Mouse (Mus musculus) WW6 (cell line): ENCODE data around the gene Trim46.
A peak's percentile ranks its signal among the peaks of the same experiment; 100 is the strongest.
"Not testable (repeated sequence)": the region's sequence is repeated elsewhere in the genome, so short reads cannot be mapped to it uniquely, and the experiment has no call there.

Source experiments
- DNase-seq: peaks from one replicate; pipeline ENCODE4 v3.0.0-alpha.2; 2013; ENCODE audit warnings: low read depth, low spot score

Trim46 gene

DNA sequence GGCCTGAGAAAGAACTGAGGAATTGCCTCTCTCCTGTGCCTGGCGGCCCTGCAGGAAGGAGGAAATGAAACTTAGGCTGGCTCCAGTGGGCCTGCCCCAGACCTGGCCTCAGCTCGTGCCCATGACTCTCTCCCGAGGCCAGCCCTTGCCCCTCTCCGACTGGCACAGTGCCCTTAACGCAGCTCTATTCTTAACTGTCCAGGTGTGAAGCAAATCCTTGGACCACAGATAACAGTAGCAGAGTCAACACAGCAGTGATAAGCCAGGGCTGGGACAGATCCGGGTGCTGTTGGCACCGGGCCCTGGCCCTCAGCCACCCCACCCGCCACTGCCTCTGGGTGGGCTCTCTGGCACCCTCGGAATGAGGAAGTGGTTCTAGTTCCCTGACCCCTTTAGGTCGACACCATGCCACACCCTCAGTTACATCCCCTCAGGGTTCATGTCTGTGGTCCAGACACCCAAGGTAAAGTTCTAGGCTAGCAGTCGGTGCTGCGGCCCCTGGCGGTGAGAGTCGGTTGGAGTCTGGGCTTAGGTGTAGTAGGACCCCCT lies 12.5 kb downstream of the Trim46 start:
- DNase-seq = no peak

DNA sequence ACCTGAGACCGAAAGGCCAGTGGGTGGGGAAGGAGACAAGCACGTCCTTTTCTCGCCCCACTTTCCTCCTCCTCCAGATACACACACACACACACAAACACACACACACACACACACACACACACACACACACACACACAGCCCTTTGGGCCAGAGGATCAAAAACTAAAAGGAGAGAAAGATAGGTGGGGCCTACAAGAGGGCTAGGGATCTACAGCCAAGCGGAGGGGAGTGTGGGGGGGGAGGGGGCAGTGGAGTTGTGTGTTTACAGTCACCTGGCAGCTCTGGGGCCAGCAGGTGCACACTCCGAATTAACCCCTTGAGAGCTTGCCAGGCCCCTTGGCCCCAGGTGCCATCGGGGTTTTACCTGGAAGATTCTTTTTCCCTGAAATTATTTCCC lies 13.5 kb downstream of the Trim46 start:
- DNase-seq = no peak

DNA sequence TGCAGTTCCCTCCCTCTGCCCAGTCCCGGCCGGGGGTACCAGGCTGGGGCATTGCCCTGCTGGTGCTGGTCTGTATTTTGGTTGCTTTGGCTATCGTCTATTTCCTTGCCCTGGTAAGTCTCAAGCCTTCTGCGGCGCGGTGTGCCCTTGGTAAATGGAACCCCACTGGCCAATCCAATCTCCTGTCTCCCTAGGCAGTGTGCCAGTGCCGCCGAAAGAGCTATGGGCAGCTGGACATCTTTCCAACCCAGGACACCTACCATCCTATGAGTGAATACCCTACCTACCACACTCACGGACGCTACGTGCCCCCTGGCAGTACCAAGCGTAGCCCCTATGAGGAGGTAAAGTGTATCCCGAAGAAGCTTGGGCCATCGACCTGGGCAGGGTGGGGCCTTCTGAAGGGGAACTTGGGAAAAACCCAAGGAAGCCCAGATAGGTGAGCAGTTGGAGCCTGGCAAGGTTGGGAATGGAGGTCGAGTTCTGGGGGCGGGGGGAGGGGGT lies 14.3 kb downstream of the Trim46 start:
- no peak for DNase-seq

DNA sequence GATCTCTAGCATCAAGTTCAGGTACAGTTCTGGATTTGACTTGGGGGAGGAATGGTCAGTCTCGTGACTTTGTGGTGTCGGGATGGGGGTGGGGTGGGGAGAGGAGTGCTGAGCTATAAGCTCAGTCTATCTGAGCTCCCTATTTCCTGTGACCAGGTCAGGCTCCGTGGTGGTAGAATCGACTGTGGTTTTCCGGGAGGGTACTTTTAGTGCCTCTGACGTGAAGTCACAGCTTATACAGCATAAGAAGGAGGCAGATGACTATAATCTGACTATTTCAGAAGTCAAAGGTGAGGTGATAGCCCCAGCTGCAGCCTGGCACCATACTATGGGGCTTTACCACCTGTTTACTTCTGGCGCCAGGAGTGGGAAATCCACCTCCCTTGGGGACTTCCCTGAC lies 14.8 kb downstream of the Trim46 start:
- DNase-seq = no peak

DNA sequence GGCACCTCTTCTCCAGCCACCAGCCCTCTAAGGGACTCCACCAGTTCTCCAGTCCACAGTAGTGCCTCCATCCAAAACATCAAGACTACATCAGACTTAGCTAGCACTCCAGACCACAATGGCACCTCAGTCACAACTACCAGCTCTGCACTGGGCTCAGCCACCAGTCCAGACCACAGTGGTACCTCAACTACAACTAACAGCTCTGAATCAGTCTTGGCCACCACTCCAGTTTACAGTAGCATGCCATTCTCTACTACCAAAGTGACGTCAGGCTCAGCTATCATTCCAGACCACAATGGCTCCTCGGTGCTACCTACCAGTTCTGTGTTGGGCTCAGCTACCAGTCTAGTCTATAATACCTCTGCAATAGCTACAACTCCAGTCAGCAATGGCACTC lies 15.5 kb downstream of the Trim46 start:
- DNase-seq = no peak

DNA sequence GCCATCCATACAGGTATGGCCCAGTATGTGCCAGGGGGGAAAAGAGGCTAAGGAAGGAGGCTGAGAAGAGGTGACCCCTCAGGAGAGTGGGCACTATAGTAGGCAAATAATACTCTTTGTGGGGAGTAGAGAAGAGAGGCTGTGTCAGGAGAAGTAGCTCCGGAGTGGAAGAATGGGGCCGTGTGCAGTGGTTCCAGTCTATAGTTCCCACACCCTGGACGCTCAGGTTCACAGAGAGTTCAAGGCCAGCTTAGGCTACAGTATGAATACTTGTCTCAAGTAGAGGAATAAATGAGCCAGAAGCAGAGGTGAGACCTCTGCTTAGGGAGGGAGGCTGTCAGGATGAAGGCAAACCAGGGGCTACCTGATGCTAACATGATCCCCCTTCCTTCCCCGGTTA lies 16.8 kb downstream of the Trim46 start:
- DNase-seq = no peak

DNA sequence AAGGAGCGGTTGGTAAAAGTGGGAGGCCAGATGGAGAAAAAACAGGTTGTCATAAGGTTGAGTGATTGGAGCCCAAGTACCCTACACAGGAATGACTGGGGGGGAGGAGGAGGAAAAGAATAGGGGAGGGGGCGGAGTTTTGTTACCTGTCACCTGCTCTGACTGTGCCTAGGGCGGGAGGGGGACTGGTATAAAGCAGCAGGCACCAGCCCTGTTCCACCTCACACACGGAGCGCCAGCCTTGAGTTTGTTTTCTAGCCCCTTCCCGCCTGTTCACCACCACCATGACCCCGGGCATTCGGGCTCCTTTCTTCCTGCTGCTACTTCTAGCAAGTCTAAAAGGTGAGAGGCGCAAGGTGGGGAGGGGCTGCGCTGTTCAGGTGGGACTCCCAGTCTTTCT lies 17.3 kb downstream of the Trim46 start, which contains the start of gene Muc1:
TSS of gene Muc1 (plus strand) at position 222 of the 400 bp plus-strand sequence.
- no peak for DNase-seq

DNA sequence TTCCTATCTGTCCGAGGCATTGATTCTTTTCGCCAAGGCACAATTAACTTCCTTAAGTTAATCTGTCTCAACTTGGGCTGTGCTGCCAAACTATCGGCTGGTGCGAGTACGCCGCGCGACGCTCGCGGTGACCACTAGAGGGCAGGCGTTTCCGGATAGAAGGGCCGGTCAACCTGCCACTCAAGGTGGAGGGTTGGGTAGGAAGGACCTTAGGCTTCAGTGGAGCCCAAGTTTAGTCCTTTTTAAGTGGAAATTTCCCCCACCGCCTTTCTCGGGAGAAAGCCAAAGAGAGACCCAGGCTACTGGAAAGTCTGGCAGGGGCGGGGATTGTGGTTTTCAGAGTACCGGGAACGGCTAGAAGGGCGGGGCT lies 17.9 kb downstream of the Trim46 start:
- DNase-seq = no peak

DNA sequence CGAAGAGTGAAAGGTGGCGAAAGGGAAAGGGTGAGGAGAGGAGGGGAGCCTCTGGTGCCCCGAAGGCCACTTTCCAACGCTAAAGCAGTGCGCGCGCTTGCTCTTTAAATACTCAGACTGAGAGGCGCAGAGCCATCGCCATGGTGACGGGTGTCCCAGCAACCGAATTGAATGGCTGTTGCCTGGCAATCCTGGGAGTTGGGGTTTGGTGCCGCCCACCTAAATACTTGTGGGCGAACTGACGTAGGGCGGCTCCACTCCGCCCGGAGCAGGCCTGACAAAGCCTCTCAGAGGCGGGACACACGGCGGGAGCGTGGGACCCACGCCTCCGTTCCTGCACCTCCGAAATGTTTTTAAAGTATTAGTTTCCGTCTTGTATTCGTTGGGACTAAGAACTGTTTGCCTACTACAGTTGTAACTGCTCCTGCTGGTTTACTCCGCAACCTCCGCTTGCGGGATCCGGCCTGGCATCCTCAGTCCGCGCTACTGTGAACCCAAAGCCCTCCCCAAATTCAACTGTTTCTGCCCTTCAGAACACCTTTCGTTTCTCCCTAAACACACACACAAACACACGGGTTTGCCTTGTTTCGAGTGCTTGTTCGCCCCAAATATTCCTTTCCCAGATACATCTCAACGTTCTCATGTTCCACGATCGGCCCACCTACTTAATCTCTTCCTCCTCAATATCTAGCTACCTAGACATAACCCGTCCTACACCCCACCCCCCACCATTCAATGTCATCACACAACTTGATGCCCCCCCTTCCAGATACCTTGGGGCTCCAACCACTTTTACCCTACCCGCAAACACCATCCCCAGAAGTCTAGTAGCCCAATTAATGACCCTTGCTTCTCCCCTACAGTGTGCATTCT lies 18.6 kb downstream of the Trim46 start:
- DNase-seq = no peak

DNA sequence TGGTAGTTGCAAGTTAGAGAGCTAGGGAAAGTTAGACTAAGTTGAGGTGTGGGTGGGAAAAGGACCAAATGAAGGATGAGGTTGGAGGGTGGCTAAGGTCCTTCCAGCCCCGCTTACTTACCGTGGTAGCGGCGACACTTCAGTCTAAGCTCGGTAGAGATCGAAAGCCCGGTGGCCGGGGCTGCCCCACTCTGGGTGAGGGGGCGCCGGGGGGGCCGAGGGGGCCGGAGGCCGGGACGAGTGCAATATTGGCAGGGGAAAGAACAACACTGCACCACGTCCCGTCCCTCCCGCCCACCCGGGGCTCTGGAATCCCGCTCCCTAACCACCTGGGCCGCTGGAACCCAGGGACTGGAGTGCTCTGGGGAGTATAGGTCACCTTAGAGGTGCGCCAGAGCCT lies 19.2 kb downstream of the Trim46 start, which contains the start of gene Mtx1:
TSS of gene Mtx1 (minus strand) at position 189 of the 400 bp plus-strand sequence.
- DNase-seq = no peak

DNA sequence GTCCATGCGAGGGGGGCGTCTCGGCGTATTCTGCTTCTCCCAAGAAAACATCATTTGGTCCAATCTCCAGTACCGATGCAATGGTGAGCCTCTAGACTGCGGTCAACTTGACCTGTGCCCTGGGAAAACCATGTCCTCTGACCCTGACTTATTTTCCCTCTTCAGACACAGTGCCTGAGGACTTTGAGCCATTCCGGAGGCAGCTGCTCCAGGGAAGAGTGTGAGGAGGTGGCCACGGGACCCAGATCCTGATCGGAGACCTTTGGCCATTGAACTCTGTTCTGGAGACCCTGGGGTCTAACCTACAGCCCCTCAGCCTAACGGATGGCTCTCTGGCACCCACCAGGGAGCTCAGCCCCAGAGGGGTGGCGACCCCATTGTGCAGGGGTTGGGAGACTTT lies 19.7 kb downstream of the Trim46 start:
- no peak for DNase-seq

DNA sequence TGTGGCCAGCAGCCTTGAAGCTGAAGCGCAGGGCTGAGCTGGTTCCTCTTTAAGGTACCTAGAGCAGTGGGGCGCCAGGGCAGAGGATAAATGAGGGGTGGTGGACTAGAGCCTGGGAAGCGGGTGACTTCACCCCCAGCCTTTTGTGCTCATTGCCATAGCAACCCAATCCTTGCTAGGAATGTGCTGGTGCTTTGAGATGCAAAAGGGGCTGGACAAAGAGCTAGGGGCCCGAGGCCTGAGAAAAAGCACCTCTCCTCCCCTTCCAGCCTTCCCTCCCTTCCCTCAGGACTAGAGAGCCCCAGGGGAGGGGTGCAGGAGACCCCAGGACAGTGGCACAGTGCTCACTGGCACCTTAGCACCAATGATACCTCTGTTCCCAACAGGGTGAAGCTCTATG lies 20.2 kb downstream of the Trim46 start:
- DNase-seq = no peak

DNA sequence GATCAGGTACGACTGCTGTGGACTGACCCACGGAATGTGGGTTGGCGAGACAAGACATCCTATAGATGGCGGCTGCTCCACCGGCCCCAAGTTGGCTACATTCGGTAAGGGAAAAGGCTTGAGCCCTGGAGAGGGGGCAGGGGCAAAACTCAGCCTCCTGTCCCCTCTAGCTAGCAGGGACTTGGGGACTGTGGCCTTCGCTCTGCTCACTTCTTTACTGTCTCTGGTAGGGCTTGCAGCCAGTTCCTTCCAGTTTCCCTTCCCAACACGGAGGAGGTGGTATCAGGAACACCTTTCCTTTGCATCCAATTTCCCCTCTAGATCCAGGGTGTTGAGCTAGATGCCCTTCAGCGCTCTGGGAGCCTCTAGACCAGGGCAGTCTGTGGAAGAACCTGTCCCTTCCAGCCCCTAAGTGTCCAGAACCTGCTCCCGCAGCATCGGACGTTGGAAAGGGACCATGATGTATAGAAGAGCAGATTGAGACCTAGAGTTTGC lies 20.7 kb downstream of the Trim46 start:
- DNase-seq = no peak

DNA sequence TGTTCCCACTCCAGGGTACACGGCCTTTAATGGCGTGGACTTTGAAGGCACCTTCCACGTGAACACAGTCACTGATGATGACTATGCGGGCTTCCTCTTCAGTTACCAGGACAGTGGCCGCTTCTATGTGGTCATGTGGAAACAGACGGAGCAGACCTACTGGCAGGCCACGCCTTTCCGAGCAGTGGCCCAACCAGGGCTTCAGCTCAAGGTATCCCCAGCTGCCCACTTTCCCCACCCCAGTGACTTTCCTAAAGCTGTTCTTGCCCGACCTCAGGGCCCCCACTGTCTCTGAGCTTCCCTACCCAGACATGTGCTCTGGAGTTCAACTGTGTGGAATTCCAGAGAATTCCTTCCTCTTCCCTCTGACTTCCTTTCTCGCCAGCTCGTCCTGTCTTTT lies 21.3 kb downstream of the Trim46 start:
- no peak for DNase-seq

DNA sequence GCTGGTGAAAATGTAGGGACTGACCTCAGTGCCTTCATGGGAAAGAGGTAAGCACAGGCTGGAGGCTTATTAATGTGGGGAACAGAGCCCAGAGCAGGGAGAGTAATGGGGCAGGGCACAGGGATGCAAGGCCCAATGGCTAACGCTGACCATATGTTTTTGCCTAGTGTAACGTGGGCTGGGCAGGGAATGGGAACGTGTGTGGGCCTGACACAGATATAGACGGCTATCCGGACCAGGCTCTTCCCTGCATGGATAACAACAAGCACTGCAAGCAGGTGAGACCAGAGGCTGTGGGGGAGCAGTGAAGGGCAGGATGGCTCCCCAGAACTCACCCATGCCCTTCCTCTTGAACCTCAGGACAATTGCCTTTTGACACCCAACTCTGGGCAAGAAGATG lies 24.9 kb downstream of the Trim46 start:
- no peak for DNase-seq

DNA sequence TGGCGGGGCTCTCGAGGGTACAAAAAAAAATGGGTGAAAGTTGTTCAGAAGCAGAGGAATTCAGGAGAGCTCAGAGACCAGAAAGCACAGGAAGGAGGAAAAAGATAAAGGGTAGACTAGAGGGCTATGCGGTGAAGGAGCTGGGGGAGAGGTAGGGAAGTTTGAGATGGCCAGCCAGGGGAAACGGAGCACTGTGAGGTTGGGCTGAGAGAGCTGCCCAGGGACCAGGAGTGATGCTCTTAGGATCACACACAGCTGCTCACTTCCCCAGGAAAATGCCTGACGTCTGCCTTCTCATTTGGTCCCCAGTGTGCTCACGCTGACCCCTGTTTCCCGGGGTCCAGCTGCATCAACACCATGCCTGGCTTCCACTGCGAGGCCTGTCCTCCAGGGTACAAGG lies 26.6 kb downstream of the Trim46 start:
- DNase-seq = no peak

DNA sequence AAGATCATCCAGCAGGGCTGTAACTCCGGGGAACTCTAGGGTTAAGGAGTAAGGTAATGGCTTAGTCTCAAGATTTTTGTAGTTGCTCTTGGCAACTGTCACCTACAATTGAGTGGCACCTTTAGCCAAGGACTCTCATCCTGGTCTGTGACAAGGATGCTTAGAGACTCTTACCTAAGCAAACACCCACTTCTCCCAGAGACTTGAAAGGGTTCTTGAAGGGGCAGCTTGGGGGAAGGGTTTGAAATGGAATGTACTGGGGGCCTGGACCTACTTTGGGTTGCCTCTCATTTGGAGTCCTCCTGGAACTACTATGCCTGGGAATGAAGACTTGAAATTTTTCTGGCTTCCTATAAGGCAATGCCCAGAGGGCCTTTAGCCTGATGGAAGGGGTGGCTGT lies 27.8 kb downstream of the Trim46 start:
- DNase-seq = no peak

DNA sequence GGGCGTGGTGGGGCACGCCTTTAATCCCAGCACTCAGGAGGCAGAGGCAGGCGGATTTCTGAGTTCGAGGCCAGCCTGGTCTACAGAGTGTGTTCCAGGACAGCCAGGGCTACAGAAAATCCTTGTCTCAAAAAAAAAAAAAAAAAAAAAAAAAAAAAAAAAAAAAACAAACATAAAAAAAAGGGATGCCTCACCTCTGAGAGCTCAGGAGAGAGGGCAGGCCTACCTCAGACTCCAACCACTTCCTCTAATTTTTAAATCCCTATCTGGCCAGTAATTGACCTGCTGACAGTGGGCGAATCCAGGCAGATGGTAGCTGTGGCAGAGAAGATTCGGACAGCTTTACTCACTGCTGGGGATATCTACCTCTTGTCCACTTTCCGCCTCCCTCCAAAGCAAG lies 29.7 kb downstream of the Trim46 start:
- not testable (repeated sequence) for DNase-seq

DNA sequence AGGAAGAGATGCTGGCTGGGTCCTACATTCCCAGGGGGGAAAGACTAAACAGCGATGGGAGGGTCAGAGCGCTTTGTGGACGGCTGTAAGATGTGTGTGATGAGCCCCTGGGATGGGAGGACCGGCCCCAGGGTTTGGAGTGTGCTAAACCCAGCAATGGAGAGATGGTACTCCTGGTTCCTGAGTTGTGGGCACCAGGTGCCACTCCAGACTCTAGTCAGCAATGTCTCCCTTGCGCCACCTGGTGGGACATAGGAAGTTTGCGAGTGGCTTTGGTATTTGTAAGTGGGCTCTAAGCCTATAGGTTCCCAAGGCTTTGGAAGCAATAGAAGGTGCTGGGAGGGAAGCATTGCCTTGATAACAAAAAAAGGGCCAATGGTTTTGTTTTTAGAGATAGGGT lies 30.3 kb downstream of the Trim46 start:
- peak; percentile 75 for DNase-seq

DNA sequence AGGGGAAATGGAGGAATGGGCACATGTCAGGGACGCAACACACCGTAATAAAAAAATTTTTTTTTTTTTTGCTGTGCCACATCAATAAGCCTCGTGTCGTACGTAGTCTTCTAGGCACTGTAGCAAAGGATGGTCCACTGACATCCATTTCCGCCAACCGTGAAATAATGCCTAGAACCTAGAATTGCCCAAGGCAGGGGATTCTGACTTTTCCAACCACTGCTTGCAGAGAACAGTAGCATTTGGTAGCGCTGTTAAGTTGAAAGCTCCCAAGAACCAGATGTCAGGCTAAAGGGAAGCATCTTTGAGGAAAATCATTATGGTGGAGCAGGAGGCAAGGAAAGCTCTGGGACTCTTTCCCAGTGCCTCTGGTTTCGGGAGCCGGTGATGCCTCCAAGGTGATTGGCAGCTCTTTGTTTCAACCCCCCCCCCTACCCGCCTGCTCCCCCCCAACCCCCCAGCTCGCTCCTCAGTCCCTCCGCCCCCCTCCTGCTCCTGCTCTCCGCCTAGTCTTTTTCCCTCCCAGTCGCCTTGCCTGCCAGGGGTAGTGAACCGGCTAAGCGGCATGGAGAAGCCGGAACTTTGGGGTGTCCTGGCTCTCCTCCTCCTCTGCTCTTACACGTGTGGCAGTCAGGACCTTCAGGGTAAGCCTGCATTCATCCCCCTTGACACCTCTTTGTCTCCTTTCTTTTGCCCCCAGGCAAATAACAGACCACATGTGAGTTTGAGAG lies 31.3 kb downstream of the Trim46 start, which contains the start of gene Thbs3:
TSS of gene Thbs3 (plus strand) at position 500 of the 731 bp plus-strand sequence.
- DNase-seq = no peak

DNA sequence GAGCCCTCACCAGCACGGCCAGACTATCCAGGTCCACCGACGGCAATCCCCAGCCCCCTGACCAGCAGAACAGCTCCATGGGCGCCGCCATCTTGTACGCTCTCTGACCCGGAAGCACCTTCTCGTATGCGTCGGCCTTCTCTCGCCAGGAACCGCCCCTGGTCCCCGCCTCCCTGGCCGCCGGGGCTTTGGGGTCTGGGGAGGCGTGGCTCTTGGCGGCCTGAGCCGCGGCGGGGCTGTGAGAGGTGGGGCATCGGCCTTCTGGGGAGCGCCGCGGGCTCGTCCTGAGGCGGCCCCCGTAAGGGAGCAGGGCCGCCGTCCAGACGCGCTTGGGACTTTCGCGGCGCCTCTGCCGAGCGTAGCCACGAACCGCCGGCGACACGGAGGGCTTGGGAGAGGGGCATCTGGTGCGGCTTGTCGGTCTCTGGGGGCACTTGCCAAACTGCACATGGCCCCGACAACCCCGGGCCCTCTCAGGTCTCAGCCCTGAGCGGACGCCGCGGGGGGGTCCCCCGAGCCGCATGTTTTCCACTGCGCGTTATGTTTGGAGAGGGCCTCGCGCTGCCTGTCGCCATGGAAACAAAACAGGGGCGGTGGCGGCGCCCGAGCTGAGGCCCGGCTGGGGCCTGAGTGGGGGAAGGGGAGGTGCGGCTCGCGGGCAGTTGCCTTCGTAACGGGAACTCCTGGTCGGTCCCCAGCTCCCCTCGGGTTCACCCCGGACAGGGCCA lies 32.1 kb downstream of the Trim46 start:
- DNase-seq = peak; percentile 82

DNA sequence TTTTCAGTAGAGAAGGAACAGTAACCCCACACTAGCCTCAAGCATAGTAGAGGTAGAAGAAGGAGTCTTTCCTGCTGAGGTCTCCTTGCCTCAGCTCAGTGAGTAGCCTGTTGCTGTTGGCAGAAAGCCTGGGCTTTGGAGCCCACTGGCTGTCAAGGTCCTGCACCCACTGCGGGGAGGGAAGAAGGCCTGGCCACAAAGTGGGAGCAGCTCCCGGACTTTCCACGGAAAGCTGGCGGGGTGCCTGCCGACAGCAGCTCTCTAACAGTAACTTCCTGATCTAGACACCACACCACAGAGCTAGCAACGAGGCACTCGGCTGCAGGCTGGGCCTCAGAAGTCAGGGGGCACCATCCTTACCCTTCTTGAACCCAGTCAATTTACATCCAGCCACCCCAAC lies 35.4 kb downstream of the Trim46 start:
- DNase-seq = no peak
